Mouse (Mus musculus) lung, postnatal 10 days (tissue): ENCODE measurements at regions not wholly inside any gene's neighbourhood (a gene's known extent, or its start where the extent isn't known, plus 50 kb on each side); places are given as distances from the start of the nearest gene placed in this dataset.

Experiments used
- DNase-seq: peaks from one replicate; pipeline ENCODE4 v3.0.0; 2021

- no peak for DNase-seq
Measured at GRCm38 (mm10) chr10:17529851-17530509, 193.0 kb upstream of the Cited2 start.

- peak; percentile 38 for DNase-seq
Measured at GRCm38 (mm10) chr10:17531021-17531420, 192.0 kb upstream of the Cited2 start.

- no peak for DNase-seq
Measured at GRCm38 (mm10) chr10:17538944-17539533, 184.0 kb upstream of the Cited2 start.

GRCm38 (mm10) chr10:17540404-17541375, 182.3 kb upstream of the Cited2 start:
- DNase-seq = no peak

GRCm38 (mm10) chr10:17542104-17542846, 180.7 kb upstream of the Cited2 start:
- no peak for DNase-seq

- no peak for DNase-seq
Measured at GRCm38 (mm10) chr10:17542847-17543421, 180.1 kb upstream of the Cited2 start.

- DNase-seq = no peak
Measured at GRCm38 (mm10) chr10:17545291-17545690, 177.7 kb upstream of the Cited2 start.

- DNase-seq = no peak
Measured at GRCm38 (mm10) chr10:17547986-17548385, 175.0 kb upstream of the Cited2 start.

GRCm38 (mm10) chr10:17548629-17549580, 174.1 kb upstream of the Cited2 start:
- no peak for DNase-seq

- no peak for DNase-seq
Measured at GRCm38 (mm10) chr10:17549711-17550637, 173.0 kb upstream of the Cited2 start.

- DNase-seq = no peak
Measured at GRCm38 (mm10) chr10:17550638-17551013, 172.4 kb upstream of the Cited2 start.

- DNase-seq = no peak
Measured at GRCm38 (mm10) chr10:17551869-17552268, 171.1 kb upstream of the Cited2 start.

GRCm38 (mm10) chr10:17552277-17552676, 170.7 kb upstream of the Cited2 start:
- no peak for DNase-seq

GRCm38 (mm10) chr10:17556391-17556790, 166.6 kb upstream of the Cited2 start:
- no peak for DNase-seq

- no peak for DNase-seq
Measured at GRCm38 (mm10) chr10:17559370-17559955, 163.6 kb upstream of the Cited2 start.

- DNase-seq = no peak
Measured at GRCm38 (mm10) chr10:17559980-17560379, 163.0 kb upstream of the Cited2 start.

GRCm38 (mm10) chr10:17561466-17561865, 161.6 kb upstream of the Cited2 start:
- DNase-seq = no peak

- no peak for DNase-seq
Measured at GRCm38 (mm10) chr10:17561977-17562376, 161.0 kb upstream of the Cited2 start.
